Mouse (Mus musculus) forebrain, embryonic 16.5 days (tissue): ENCODE results near the gene Gm37240. TPM values are rescaled to one million over a fixed set of nuclear protein-coding genes. Genes with fewer than 3 reads are reported as not detected.

ENCODE experiments used
- ATAC-seq: fragments of 200-750 bp; cut with Nextera tagmentation; 2 replicates; pipeline ENCODE4 v1.8.0; 2017; ENCODE audit warnings: mild to moderate bottlenecking, moderate library complexity
- H3K27ac ChIP-seq: fragments of 300-500 bp; sonication (generic); 2 replicates; pipeline ENCODE4 v1.5.1; 2014; ENCODE audit warnings: low read length, control low read depth
- H3K27me3 ChIP-seq: fragments of 300-500 bp; sonication (generic); replicated peaks from 2 replicates; pipeline ENCODE4 v1.6.1; 2014; ENCODE audit warnings: low read length; ENCODE audit not compliant: control insufficient read depth, insufficient read depth
- H3K36me3 ChIP-seq: fragments of 300-500 bp; sonication (generic); 2 replicates; pipeline ENCODE4 v1.6.1; 2014; ENCODE audit not compliant: control insufficient read depth, insufficient read depth
- H3K4me1 ChIP-seq: fragments of 300-500 bp; sonication (generic); replicated peaks from 2 replicates; pipeline ENCODE4 v1.6.1; 2014; ENCODE audit warnings: low read length; ENCODE audit not compliant: control insufficient read depth, insufficient read depth
- H3K4me2 ChIP-seq: fragments of 300-500 bp; sonication (generic); 2 replicates; pipeline ENCODE4 v1.6.1; 2014; ENCODE audit warnings: mild to moderate bottlenecking, low read length, control low read depth
- H3K4me3 ChIP-seq: fragments of 300-500 bp; sonication (generic); replicated peaks from 2 replicates; pipeline ENCODE4 v1.5.1; 2014; ENCODE audit warnings: mild to moderate bottlenecking, low read length, control low read depth
- H3K9ac ChIP-seq: fragments of 300-500 bp; sonication (generic); replicated peaks from 2 replicates; pipeline ENCODE4 v1.6.1; 2014; ENCODE audit warnings: low read depth, low read length, control low read depth
- H3K9me3 ChIP-seq: fragments of 300-500 bp; sonication (generic); 2 replicates; pipeline ENCODE4 v1.6.1; 2016; ENCODE audit warnings: low read length; ENCODE audit not compliant: control insufficient read depth
- WGBS: fragments of 180-500 bp; shearing (Covaris S2); extraction: QIAGEN DNeasy Blood & Tissue Kit; methylation state at CpG from one replicate; pipeline ENCODE4 v1.1.7; 2014; 5-methylcytosine and 5-hydroxymethylcytosine counted together
- polyA plus RNA-seq: library from polyadenylated mRNA; unstranded; fragments of >200 nt; fragmentation: Nextera tagmentation; extraction: Ambion mirVana; gene quantifications from 2 replicates; pipeline ENCODE4 v1.2.1, GENCODE M21; 2015

Gm37240 gene
- polyA plus RNA-seq, 1 experiment from 2014 or later, result 1.6 TPM

DNA sequence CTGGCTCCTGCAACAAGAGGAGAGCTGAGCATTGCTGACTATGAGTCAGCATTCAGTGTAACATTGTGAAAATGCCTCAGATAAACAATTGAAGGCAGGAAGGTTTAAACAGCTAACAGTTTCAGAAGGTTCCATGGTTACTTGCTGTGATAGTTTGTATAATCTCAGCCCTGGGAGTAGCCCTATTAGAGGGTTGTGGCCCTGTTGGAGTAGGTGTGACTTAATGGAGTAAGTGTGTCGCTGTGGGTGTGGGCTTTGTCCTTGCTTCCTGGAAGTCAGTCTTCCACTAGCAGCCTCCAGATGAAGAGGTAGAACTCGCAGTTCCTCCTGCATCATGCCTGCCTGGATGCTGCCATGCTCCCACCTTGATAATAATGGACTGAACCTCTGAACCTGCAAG lies 430.3 kb downstream of the Gm37240 start:
- 77% methylated on average over 2 of the region's 2 CpGs for WGBS
- Histone ChIP-seq H3K4me3 (no peak overlapping the region), H3K4me2 (no peak overlapping the region), H3K4me1 (no peaks in the 10 kb centered on the region), H3K9ac (no peak overlapping the region), H3K27ac (no peak overlapping the region), H3K27me3 (no peaks in the 10 kb centered on the region), H3K36me3 (no peaks in the 10 kb centered on the region), H3K9me3 (no peaks in the 10 kb centered on the region)
- no peak for ATAC-seq

DNA sequence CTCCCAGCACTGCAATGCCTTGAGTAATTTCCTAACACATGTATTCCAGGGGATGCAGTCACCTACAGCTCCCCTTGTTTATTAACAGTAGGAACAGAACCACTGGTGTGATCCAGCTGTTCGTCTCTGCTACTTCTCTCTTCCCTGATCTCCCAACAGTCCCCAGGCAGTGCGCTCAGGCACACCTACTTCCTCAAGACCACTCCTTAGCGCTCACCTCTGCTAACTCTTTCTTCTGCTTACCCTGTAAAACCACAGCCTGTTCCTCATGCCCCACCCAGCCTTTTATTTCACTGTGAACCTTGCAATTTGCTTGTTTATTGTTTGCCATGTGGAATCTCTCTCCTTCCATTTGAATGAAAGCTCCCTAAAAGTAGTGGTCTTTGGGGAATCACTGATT lies 431.9 kb downstream of the Gm37240 start:
- Histone ChIP-seq H3K36me3 (no peaks in the 10 kb centered on the region), H3K4me3 (no peak overlapping the region), H3K9ac (no peak overlapping the region), H3K4me2 (no peak overlapping the region), H3K9me3 (no peaks in the 10 kb centered on the region), H3K27ac (no peak overlapping the region), H3K27me3 (no peaks in the 10 kb centered on the region), H3K4me1 (no peaks in the 10 kb centered on the region)
- no peak for ATAC-seq
- WGBS, result 86% methylated on average over 3 of the region's 3 CpGs

DNA sequence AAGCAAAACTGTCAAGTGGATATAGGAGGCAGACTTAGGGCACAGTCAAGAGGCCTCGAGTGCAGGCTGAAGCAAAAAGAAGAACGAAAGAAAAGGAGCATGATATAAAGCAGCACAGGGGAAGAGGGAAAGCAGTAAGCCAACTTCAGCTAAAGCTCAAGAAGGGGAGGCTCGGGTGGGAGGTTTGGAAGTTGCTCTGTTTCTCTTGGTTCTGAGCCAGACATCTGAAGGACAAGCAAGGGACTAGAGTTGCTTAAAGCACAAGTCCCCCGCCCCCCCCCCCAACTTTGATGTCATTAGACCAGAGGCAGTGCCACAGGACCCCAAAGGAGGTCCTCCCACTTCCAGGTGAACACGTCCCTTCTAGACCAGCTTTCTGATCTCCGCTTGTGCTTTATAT lies 433.3 kb downstream of the Gm37240 start:
- Histone ChIP-seq H3K9me3 (no peaks in the 10 kb centered on the region), H3K36me3 (no peaks in the 10 kb centered on the region), H3K4me2 (no peak overlapping the region), H3K9ac (no peak overlapping the region), H3K27ac (no peak overlapping the region), H3K27me3 (no peaks in the 10 kb centered on the region), H3K4me3 (no peak overlapping the region), H3K4me1 (no peaks in the 10 kb centered on the region)
- 84% methylated on average over 6 of the region's 6 CpGs for WGBS
- no peak for ATAC-seq

DNA sequence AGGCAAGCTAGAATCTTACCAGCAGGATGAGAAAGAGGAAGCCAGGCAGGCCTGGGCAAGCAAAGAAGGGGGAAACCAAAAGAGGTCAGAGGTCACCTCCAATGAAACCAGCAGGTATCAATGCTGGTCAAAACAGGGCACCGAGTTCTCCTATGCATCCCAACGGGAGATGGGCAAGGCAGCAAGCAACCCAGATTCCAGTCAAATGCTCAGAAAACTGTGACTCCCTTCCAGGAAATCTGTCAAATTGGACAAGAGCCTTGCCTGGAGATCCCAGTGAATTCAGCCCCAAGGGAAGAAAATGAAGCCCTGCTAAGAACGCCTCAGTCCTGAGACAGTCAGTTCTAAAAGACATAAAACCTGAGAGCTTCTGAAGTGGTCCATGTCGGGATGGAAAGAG lies 437.9 kb downstream of the Gm37240 start:
- H3K27ac ChIP-seq, result no peak overlapping the region
- H3K4me3 ChIP-seq, result no peak overlapping the region
- no peaks in the 10 kb centered on the region for H3K4me1 ChIP-seq
- no peaks in the 10 kb centered on the region for H3K9me3 ChIP-seq
- no peak overlapping the region for H3K4me2 ChIP-seq
- 44% methylated on average over 4 of the region's 4 CpGs for WGBS
- no peak overlapping the region for H3K9ac ChIP-seq
- H3K36me3 ChIP-seq, result no peaks in the 10 kb centered on the region
- no peaks in the 10 kb centered on the region for H3K27me3 ChIP-seq
- ATAC-seq, result no peak

DNA sequence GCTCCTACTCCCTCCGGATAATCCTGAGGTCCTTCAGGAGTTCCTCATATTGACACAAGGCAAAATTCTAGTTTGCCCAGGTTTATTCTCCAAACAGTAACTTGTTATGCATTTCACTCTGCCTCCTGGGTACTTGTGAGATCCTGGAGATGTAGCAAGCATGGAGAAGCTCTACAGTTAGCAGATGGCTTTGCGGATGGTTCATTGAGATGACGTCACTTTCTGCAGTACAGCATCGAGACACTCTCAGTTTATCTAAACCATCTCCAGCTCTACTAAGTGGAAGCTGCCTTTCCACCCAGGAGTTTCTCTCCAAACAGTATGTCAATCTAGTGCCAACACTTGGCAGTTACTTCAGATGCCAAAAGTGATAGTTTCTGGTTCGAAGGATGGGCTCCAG lies 444.5 kb downstream of the Gm37240 start:
- no peak overlapping the region for H3K4me3 ChIP-seq
- WGBS, result 93% methylated on average over 5 of the region's 5 CpGs
- H3K9me3 ChIP-seq, result no peaks in the 10 kb centered on the region
- no peaks in the 10 kb centered on the region for H3K27me3 ChIP-seq
- H3K4me2 ChIP-seq, result no peak overlapping the region
- ATAC-seq, result no peak
- no peak overlapping the region for H3K27ac ChIP-seq
- no peak overlapping the region for H3K9ac ChIP-seq
- no peaks in the 10 kb centered on the region for H3K36me3 ChIP-seq
- H3K4me1 ChIP-seq, result no peaks in the 10 kb centered on the region

DNA sequence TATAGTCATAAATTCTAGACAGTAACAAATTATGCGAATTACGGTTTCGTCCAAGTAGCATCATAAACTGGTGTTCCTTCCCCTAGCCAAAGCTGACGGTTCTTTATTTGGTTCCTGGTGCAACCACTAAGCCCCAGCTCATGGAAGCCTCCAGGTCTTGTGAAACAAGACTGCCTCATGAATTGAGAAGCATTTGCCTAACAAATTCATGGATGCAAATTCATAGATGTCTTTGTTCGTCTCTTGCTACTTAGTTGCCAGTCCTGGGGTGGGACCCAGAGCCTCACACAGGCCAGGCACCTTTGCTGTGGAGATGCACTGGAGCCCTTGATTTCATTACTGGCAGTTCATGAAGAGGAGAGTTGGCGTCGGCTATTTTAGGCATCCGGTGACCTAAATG lies 445.1 kb downstream of the Gm37240 start:
- no peak overlapping the region for H3K4me2 ChIP-seq
- no peak overlapping the region for H3K4me3 ChIP-seq
- no peaks in the 10 kb centered on the region for H3K36me3 ChIP-seq
- WGBS, result 88% methylated on average over 8 of the region's 8 CpGs
- H3K27me3 ChIP-seq, result no peaks in the 10 kb centered on the region
- H3K9ac ChIP-seq, result no peak overlapping the region
- no peaks in the 10 kb centered on the region for H3K9me3 ChIP-seq
- no peaks in the 10 kb centered on the region for H3K4me1 ChIP-seq
- ATAC-seq, result no peak
- H3K27ac ChIP-seq, result no peak overlapping the region

DNA sequence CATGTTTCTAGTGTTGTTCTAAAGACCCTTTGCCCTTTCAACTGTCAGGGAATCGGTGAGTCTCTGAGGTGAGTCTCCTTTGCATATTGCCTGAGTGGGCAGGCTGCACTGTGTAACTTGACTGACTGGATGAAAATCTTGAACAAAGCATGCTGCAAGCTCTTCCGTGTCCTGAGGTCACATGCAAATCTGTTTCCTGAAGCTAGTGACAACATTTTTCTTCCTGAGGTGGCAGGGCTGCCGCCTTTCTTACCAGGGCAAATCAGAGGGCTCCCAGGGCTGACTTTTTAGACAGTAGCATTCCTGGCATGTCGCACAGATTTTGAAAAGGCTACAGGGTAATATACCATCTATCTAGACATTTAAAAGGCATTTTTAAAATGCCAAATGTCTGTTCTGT lies 451.9 kb downstream of the Gm37240 start:
- no peak overlapping the region for H3K27ac ChIP-seq
- H3K4me1 ChIP-seq, result 0 out of 2 replicates have a peak, but pooled peaks cover 2% of the 10 kb centered on the region
- no peaks in the 10 kb centered on the region for H3K36me3 ChIP-seq
- H3K9ac ChIP-seq, result no peak overlapping the region
- H3K4me3 ChIP-seq, result no peak overlapping the region
- WGBS, result 73% methylated on average over 4 of the region's 4 CpGs
- no peak overlapping the region for H3K4me2 ChIP-seq
- no peak for ATAC-seq
- H3K9me3 ChIP-seq, result no peaks in the 10 kb centered on the region
- H3K27me3 ChIP-seq, result no peaks in the 10 kb centered on the region

DNA sequence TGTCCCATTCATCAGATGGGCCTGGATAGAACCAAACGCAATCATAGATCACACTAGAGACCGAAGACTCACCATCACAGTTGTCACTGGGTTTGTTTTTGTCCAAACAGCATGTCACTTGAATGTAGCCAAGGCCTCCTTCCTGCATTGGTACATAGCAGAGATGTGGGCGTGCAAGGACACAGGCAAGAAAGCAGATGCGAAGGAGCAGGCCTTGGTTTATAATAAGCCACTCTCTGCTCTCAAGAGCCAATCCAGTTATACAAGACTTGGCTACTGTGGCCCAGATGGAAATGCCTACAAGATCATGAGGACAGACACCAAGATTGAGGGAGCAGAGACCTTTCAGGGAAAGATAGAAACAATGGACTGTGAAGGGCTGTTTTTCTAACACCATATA lies 456.1 kb downstream of the Gm37240 start:
- Histone ChIP-seq H3K4me1 (0 out of 2 replicates have a peak, but pooled peaks cover 2% of the 10 kb centered on the region), H3K4me3 (no peak overlapping the region), H3K9ac (no peak overlapping the region), H3K4me2 (no peak overlapping the region), H3K9me3 (no peaks in the 10 kb centered on the region), H3K27me3 (no peaks in the 10 kb centered on the region), H3K36me3 (no peaks in the 10 kb centered on the region), H3K27ac (no peak overlapping the region)
- ATAC-seq, result no peak
- 95% methylated on average over 4 of the region's 4 CpGs for WGBS

DNA sequence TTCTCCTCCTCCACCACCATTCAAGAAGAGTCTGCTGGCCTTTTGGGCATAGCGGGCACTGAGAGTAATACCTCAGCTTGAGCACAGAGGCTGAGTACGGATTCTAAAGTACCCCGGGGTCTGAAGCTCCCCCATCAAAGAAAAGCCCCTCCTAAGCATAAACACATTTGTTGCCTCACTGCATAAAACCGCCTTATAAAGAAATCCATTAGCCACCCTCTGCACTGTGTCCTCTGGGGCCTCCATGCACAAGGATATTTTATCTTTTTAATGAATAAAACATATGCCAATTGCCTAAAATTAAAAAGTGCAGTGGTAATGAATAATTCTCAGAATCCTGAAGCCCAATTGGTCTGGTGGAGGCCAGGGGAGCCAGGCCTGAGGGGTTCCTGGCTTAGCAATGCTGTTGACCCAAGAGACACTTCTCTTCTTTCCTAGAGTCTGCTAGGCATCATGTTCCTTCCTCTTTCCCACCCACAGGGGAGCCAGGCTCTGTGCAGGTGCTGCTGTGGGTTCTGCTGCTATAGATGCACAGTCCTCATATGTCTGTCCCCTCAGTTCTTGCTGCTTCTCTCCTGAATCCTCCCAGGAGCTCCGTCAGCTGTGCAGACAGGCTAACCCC lies 463.8 kb downstream of the Gm37240 start:
- no peaks in the 10 kb centered on the region for H3K27me3 ChIP-seq
- H3K4me1 ChIP-seq, result no peaks in the 10 kb centered on the region
- no peak overlapping the region for H3K9ac ChIP-seq
- no peak overlapping the region for H3K4me3 ChIP-seq
- H3K36me3 ChIP-seq, result no peaks in the 10 kb centered on the region
- H3K9me3 ChIP-seq, result no peaks in the 10 kb centered on the region
- no peak overlapping the region for H3K4me2 ChIP-seq
- H3K27ac ChIP-seq, result no peak overlapping the region
- ATAC-seq, result no peak
- WGBS, result 46% methylated on average over 5 of the region's 5 CpGs

DNA sequence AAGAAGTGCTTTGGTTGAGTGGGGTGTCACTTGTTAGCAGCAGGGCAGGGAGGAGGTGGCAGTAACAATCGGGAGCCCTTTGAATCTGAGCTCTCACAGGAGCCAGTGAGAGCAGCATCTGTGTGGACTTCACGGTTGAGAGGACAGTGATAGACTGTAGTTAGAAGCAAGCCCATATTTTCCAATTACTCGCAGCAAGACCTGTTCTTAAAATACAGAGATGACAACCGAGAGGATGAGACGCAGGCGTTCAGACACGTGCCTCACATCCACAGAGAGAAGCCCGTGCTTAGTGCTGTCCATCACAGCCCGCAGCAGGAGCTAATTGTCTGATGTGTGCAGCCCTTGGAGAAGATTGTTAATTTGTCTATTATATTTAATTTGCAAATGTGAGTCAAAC lies 465.9 kb downstream of the Gm37240 start:
- Histone ChIP-seq H3K36me3 (no peaks in the 10 kb centered on the region), H3K9me3 (no peaks in the 10 kb centered on the region), H3K4me1 (no peaks in the 10 kb centered on the region), H3K9ac (no peak overlapping the region), H3K27me3 (no peaks in the 10 kb centered on the region), H3K4me3 (no peak overlapping the region), H3K4me2 (no peak overlapping the region), H3K27ac (no peak overlapping the region)
- WGBS, result 82% methylated on average over 9 of the region's 9 CpGs
- ATAC-seq, result no peak
